Mouse (Mus musculus) liver, adult 2 months (tissue): ENCODE data around the gene BC048679. TPM values are rescaled to one million over a fixed set of nuclear protein-coding genes. Genes with fewer than 3 reads are reported as not detected.

Source experiments
- DNase-seq: peaks from one replicate; pipeline ENCODE4 v3.0.0-alpha.2; 2011; ENCODE audit warnings: low read depth, low spot score; ENCODE audit errors: extremely low read depth
- H3K27ac ChIP-seq: fragments of 200-500 bp; replicated peaks from 2 replicates; pipeline ENCODE4 v1.5.1; 2012; ENCODE audit warnings: low read depth, mild to moderate bottlenecking, control low read depth, inconsistent platforms, low read length; ENCODE audit not compliant: insufficient read depth
- H3K27me3 ChIP-seq: fragments of 200-500 bp; 2 replicates; pipeline ENCODE4 v1.6.1; 2012; ENCODE audit warnings: mild to moderate bottlenecking, moderate library complexity, low read length, inconsistent platforms; ENCODE audit not compliant: control insufficient read depth, insufficient read depth
- H3K36me3 ChIP-seq: fragments of 200-500 bp; 2 replicates; pipeline ENCODE4 v1.6.1; 2012; ENCODE audit warnings: low read length, inconsistent platforms; ENCODE audit not compliant: control insufficient read depth, insufficient read depth
- H3K4me1 ChIP-seq: fragments of 200-500 bp; 2 replicates; pipeline ENCODE4 v1.6.1; 2011; ENCODE audit warnings: low read length; ENCODE audit not compliant: control insufficient read depth, insufficient read depth
- H3K4me3 ChIP-seq: fragments of 200-500 bp; 2 replicates; pipeline ENCODE4 v1.5.1; 2011; ENCODE audit warnings: low read depth, mild to moderate bottlenecking, control low read depth, low read length, moderate library complexity; ENCODE audit not compliant: insufficient read depth
- H3K79me2 ChIP-seq: fragments of 200-500 bp; 2 replicates; pipeline ENCODE4 v1.6.1; 2012; ENCODE audit warnings: inconsistent platforms, mild to moderate bottlenecking, low read length, moderate library complexity; ENCODE audit not compliant: control insufficient read depth, insufficient read depth
- H3K9ac ChIP-seq: fragments of 200-500 bp; 2 replicates; pipeline ENCODE4 v1.6.1; 2012; ENCODE audit warnings: low read depth, mild to moderate bottlenecking, control low read depth, inconsistent platforms, low read length
- CTCF ChIP-seq: fragments of 200-500 bp; IDR thresholded peaks from 2 replicates; pipeline ENCODE4 v1.5.1; 2011; ENCODE audit warnings: low read depth, low read length, control low read depth
- POLR2A ChIP-seq: fragments of 200-500 bp; IDR thresholded peaks from 2 replicates; pipeline ENCODE4 v1.6.1; 2011; ENCODE audit warnings: low read length, control low read depth; ENCODE audit not compliant: insufficient read depth; ENCODE audit errors: extremely low read depth
- WGBS: fragments of 180-500 bp; shearing (Covaris S2); methylation state at CpG from one replicate; pipeline ENCODE4 v1.1.7; 2018; 5-methylcytosine and 5-hydroxymethylcytosine counted together
- polyA plus RNA-seq: library from polyadenylated mRNA; depleted of rRNA; stranded (reverse); fragments of >200 nt; gene quantifications from 2 replicates; pipeline ENCODE4 v1.2.3, GENCODE M21; 2012
- total RNA-seq: library from RNA; depleted of rRNA; stranded (reverse); fragments of >200 nt; gene quantifications from 2 replicates; pipeline ENCODE4 v1.2.3, GENCODE M21; 2014

Gene BC048679
- total and polyA plus RNA-seq, 2 experiments = not detected

GRCm38 (mm10) chr7:81464906-81465450, 33.1 kb downstream of the BC048679 start:
- H3K4me3 ChIP-seq = no peak overlapping the region
- WGBS = 71% methylated on average over 9 of the region's 9 CpGs
- H3K27ac ChIP-seq = no peak overlapping the region
- H3K36me3 ChIP-seq = no peaks in the 10 kb centered on the region
- H3K4me1 ChIP-seq = no peaks in the 10 kb centered on the region
- 0 out of 2 replicates have a peak, but pooled peaks cover 3% of the 10 kb centered on the region for H3K27me3 ChIP-seq
- DNase-seq = no peak
- no peaks in the 10 kb centered on the region for H3K79me2 ChIP-seq
- TF ChIP-seq POLR2A (no peak), CTCF (no peak)
- H3K9ac ChIP-seq = no peak overlapping the region

GRCm38 (mm10) chr7:81464116-81464515, 34.0 kb downstream of the BC048679 start:
- Histone ChIP-seq H3K4me1 (no peaks in the 10 kb centered on the region), H3K79me2 (no peaks in the 10 kb centered on the region), H3K4me3 (no peak overlapping the region), H3K36me3 (no peaks in the 10 kb centered on the region), H3K27me3 (0 out of 2 replicates have a peak, but pooled peaks cover 3% of the 10 kb centered on the region), H3K27ac (no peak overlapping the region), H3K9ac (no peak overlapping the region)
- DNase-seq = no peak
- 4% methylated on average over 4 of the region's 4 CpGs for WGBS
- TF ChIP-seq POLR2A = no peak
- TF ChIP-seq CTCF = no peak

- no peak overlapping the region for H3K4me3 ChIP-seq
- TF ChIP-seq POLR2A = no peak
- no peak for TF ChIP-seq CTCF
- WGBS = 80% methylated on average over 3 of the region's 3 CpGs
- H3K27me3 ChIP-seq = 0 out of 2 replicates have a peak, but pooled peaks cover 3% of the 10 kb centered on the region
- DNase-seq = no peak
- H3K36me3 ChIP-seq = no peaks in the 10 kb centered on the region
- H3K9ac ChIP-seq = no peak overlapping the region
- no peak overlapping the region for H3K27ac ChIP-seq
- H3K79me2 ChIP-seq = no peaks in the 10 kb centered on the region
- H3K4me1 ChIP-seq = no peaks in the 10 kb centered on the region
Measured at GRCm38 (mm10) chr7:81462815-81463214, 35.3 kb downstream of the BC048679 start.

- no peaks in the 10 kb centered on the region for H3K27me3 ChIP-seq
Measured at GRCm38 (mm10) chr7:81455155-81455651, 42.9 kb downstream of the BC048679 start, which contains the start of gene Cpeb1. Cpeb1 (minus strand) TSS chr7:81455465.

GRCm38 (mm10) chr7:81454331-81455039, 43.6 kb downstream of the BC048679 start:
- peak overlapping the region; percentile 52 for H3K4me3 ChIP-seq
- H3K9ac ChIP-seq = peak overlapping the region; percentile 50
- no peak overlapping the region for H3K27ac ChIP-seq
- no peaks in the 10 kb centered on the region for H3K79me2 ChIP-seq
- TF ChIP-seq CTCF (no peak), POLR2A (no peak)
- no peaks in the 10 kb centered on the region for H3K27me3 ChIP-seq
- WGBS = 2% methylated on average over 82 of the region's 87 CpGs
- H3K36me3 ChIP-seq = no peaks in the 10 kb centered on the region
- peak; percentile 24 for DNase-seq
- no peaks in the 10 kb centered on the region for H3K4me1 ChIP-seq

More at GRCm38 (mm10) chr7:81455155-81455651, 42.9 kb downstream of the BC048679 start, which contains the start of gene Cpeb1:
- WGBS = under 1% methylated on average over 28 of the region's 28 CpGs
- Histone ChIP-seq H3K79me2 (no peaks in the 10 kb centered on the region), H3K4me3 (peak within 1 kb of the TSS; percentile 52), H3K4me1 (no peaks in the 10 kb centered on the region), H3K27ac (no peak within 1 kb of the TSS), H3K9ac (peak within 1 kb of the TSS; percentile 50), H3K36me3 (no peaks in the 10 kb centered on the region)
- TF ChIP-seq POLR2A = no peak
- peak; percentile 38; the same call in 1 of the 2 replicates for TF ChIP-seq CTCF
- peak; percentile 69 for DNase-seq
